Mouse (Mus musculus): ENCODE results near the gene Prpf31. TPM values are rescaled to one million over a fixed set of nuclear protein-coding genes. Genes with fewer than 3 reads are reported as not detected.
"Not testable (repeated sequence)": the region's sequence is repeated elsewhere in the genome, so short reads cannot be mapped to it uniquely, and the experiment has no call there.

Gene Prpf31
- 99.1 and 105 TPM in 2 replicates for polyA plus RNA-seq (2015; fragmentation: Nextera tagmentation; extraction: Ambion mirVana)

- H3K27ac ChIP-seq: peak within 1 kb of the TSS; percentile 87
- WGBS: 2% methylated on average over 47 of the region's 47 CpGs
- peak; percentile 89 for ATAC-seq (ENCODE audit: low FRiP score)
- H3K4me3 ChIP-seq: peak within 1 kb of the TSS; percentile 69
- H3K27me3 ChIP-seq: no peaks in the 10 kb centered on the region
- no peaks in the 10 kb centered on the region for H3K9me3 ChIP-seq
- peaks cover 38% of the 10 kb centered on the region for H3K4me1 ChIP-seq (replicated peaks)
- peaks cover 49% of the 10 kb centered on the region for H3K36me3 ChIP-seq
- peak within 1 kb of the TSS; percentile 99 for H3K4me2 ChIP-seq
- peak within 1 kb of the TSS; percentile 93 for H3K9ac ChIP-seq
Measured at GRCm38 (mm10) chr7:3629543-3630477, at the start of gene Prpf31, which contains the start of gene Tfpt. Gene Prpf31 (plus strand): TSS chr7:3629985. Gene Tfpt (minus strand): TSS chr7:3629929.

GRCm38 (mm10) chr7:3580029-3580428, 49.8 kb upstream of the Prpf31 start:
- H3K27me3 ChIP-seq: no peaks in the 10 kb centered on the region
- no peak overlapping the region for H3K27ac ChIP-seq
- H3K4me3 ChIP-seq: no peak overlapping the region
- H3K9ac ChIP-seq: no peak overlapping the region
- H3K4me2 ChIP-seq: no peak overlapping the region
- H3K9me3 ChIP-seq: no peaks in the 10 kb centered on the region
- WGBS: 63% methylated on average over 2 of the region's 2 CpGs
- no peaks in the 10 kb centered on the region for H3K36me3 ChIP-seq
- no peaks in the 10 kb centered on the region for H3K4me1 ChIP-seq (replicated peaks)
- no peak for ATAC-seq (ENCODE audit: low FRiP score)

- Histone ChIP-seq H3K4me3 (no peak overlapping the region), H3K36me3 (no peaks in the 10 kb centered on the region), H3K4me1 (replicated peaks) (no peaks in the 10 kb centered on the region), H3K9me3 (no peaks in the 10 kb centered on the region), H3K4me2 (no peak overlapping the region), H3K9ac (no peak overlapping the region), H3K27me3 (no peaks in the 10 kb centered on the region), H3K27ac (no peak overlapping the region)
- 18% methylated on average over 6 of the region's 6 CpGs for WGBS
- no peak for ATAC-seq (ENCODE audit: low FRiP score)
Measured at GRCm38 (mm10) chr7:3585763-3586162, 44.0 kb upstream of the Prpf31 start.

DNA sequence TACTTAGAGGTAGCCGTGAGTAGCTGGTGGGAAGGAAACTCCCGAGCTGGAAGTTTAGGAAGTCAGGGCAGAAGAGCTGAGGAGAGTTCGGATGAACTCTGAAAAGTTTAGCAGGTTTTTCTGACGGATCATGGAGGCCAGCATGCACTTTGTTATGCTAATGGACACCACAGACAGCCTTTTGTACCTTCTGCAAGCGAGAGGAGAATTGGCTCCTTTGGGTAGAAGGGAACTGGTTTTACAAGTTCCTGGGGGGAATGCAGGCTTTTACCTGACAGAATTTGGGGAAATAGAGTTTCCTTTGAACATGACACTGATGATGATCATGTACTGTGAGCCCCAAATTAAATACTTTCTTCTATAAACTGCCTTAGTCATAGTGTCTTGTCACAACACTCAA, 43.5 kb upstream of the Prpf31 start:
- Histone ChIP-seq H3K27ac (no peak overlapping the region), H3K4me3 (no peak overlapping the region), H3K9me3 (no peaks in the 10 kb centered on the region), H3K4me2 (no peak overlapping the region), H3K4me1 (replicated peaks) (no peaks in the 10 kb centered on the region), H3K27me3 (no peaks in the 10 kb centered on the region), H3K9ac (no peak overlapping the region), H3K36me3 (no peaks in the 10 kb centered on the region)
- no peak for ATAC-seq (ENCODE audit: low FRiP score)
- 2% methylated on average over 5 of the region's 5 CpGs for WGBS

DNA sequence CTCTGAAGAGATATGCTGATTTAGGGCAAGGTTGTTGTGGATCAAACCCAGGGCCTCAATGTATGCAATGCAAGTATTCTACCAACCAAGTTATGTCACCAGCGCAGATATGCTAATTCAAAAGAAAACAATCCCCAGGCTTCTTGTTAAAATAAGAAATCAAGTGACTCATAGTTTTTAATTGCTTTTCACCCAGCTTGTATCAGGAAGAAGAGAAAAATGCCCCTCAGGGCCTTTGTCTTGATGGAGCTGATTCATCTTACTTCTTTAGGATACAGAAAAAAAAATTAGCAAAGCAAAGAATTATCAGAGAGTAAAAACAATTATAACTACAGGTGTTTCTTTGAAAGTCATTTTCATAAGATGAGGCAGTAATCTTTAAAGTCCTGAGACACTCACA, 42.5 kb upstream of the Prpf31 start:
- 76% methylated on average over 1 of the region's 1 CpGs for WGBS
- H3K9ac ChIP-seq: no peak overlapping the region
- no peaks in the 10 kb centered on the region for H3K9me3 ChIP-seq
- H3K4me3 ChIP-seq: no peak overlapping the region
- H3K27me3 ChIP-seq: no peaks in the 10 kb centered on the region
- no peak for ATAC-seq (ENCODE audit: low FRiP score)
- H3K36me3 ChIP-seq: no peaks in the 10 kb centered on the region
- no peaks in the 10 kb centered on the region for H3K4me1 ChIP-seq (replicated peaks)
- no peak overlapping the region for H3K27ac ChIP-seq
- no peak overlapping the region for H3K4me2 ChIP-seq

DNA sequence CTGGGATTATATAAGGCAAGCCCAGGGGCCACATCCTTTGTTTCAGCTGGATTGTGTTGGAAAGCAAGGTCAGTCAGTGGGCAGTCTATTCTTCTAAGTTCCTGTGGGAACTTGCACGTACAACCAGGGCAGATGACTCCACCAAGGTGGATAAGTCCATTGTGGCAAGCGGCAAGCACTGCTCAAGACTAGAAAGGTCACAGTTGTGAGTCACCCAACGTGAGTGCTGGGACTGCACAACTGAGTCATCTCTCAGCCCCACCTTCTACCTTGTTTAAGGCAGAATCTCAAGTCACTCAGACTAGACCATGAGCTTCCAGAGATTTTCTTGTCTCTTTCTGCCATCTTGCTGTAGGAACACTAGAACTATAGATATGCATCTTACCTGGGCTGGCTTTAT, 39.2 kb upstream of the Prpf31 start:
- Histone ChIP-seq H3K36me3 (no peaks in the 10 kb centered on the region), H3K4me1 (replicated peaks) (no peaks in the 10 kb centered on the region), H3K27me3 (no peaks in the 10 kb centered on the region), H3K4me2 (no peak overlapping the region), H3K9ac (no peak overlapping the region), H3K27ac (no peak overlapping the region), H3K9me3 (no peaks in the 10 kb centered on the region), H3K4me3 (no peak overlapping the region)
- ATAC-seq (ENCODE audit: low FRiP score): no peak
- WGBS: 84% methylated on average over 3 of the region's 3 CpGs

DNA sequence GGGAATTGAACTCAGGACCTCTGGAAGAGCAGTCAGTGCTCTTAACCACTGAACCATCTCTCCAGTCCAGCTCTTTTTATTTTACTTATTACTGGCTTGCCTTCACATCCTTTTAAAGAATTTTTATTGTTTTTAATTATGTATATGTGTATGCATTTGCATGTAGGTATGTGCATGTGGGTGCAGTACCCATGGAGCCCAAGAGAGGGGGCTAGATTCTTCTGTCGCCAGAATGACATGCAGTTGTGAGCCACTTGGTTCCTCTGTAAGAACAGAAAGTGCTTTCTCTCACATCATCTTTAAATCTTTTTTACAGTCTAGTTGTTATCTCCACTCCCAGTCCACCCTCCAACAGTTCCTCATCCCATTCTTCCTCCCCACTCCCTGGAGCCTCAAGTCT, 38.3 kb upstream of the Prpf31 start:
- H3K4me2 ChIP-seq: no peak overlapping the region
- no peaks in the 10 kb centered on the region for H3K9me3 ChIP-seq
- H3K4me1 ChIP-seq (replicated peaks): no peaks in the 10 kb centered on the region
- no peak overlapping the region for H3K9ac ChIP-seq
- no peak overlapping the region for H3K4me3 ChIP-seq
- no peaks in the 10 kb centered on the region for H3K36me3 ChIP-seq
- no peaks in the 10 kb centered on the region for H3K27me3 ChIP-seq
- WGBS: 88% methylated on average over 1 of the region's 1 CpGs
- H3K27ac ChIP-seq: no peak overlapping the region
- no peak for ATAC-seq (ENCODE audit: low FRiP score)

- H3K9ac ChIP-seq: no peak overlapping the region
- H3K27me3 ChIP-seq: no peaks in the 10 kb centered on the region
- no peaks in the 10 kb centered on the region for H3K4me1 ChIP-seq (replicated peaks)
- no peak overlapping the region for H3K4me2 ChIP-seq
- H3K36me3 ChIP-seq: no peaks in the 10 kb centered on the region
- ATAC-seq (ENCODE audit: low FRiP score): no peak
- no peaks in the 10 kb centered on the region for H3K9me3 ChIP-seq
- H3K4me3 ChIP-seq: no peak overlapping the region
- H3K27ac ChIP-seq: no peak overlapping the region
Measured at GRCm38 (mm10) chr7:3593855-3594254, 35.9 kb upstream of the Prpf31 start.

DNA sequence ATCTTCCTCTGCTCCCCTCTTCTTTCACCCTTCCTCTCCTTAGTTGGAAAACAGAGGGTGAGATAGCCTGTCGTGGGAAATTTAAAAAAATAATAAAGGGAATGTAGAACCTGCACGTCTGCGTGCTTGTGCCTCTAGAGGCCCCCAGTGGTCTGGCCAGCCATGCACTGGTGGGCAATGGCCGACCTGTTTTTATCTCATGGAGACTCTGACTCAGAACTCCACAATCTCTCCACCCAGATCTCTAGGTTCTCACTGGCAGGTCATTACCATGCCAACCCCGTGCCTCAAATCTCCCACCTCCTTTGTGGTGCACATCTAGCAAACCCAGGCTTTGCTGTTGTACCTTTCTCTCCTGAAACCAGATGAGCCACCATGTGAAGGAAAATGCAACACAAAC, 35.1 kb upstream of the Prpf31 start:
- 24% methylated on average over 5 of the region's 5 CpGs for WGBS
- no peaks in the 10 kb centered on the region for H3K4me1 ChIP-seq (replicated peaks)
- no peaks in the 10 kb centered on the region for H3K27me3 ChIP-seq
- no peak overlapping the region for H3K27ac ChIP-seq
- H3K9ac ChIP-seq: no peak overlapping the region
- peak overlapping the region; percentile 30 for H3K4me2 ChIP-seq
- no peaks in the 10 kb centered on the region for H3K36me3 ChIP-seq
- no peak overlapping the region for H3K4me3 ChIP-seq
- H3K9me3 ChIP-seq: no peaks in the 10 kb centered on the region
- no peak for ATAC-seq (ENCODE audit: low FRiP score)

- Histone ChIP-seq H3K9ac (no peak overlapping the region), H3K27me3 (no peaks in the 10 kb centered on the region), H3K36me3 (no peaks in the 10 kb centered on the region), H3K4me2 (peak overlapping the region; percentile 30), H3K9me3 (no peaks in the 10 kb centered on the region), H3K4me3 (no peak overlapping the region), H3K4me1 (replicated peaks) (no peaks in the 10 kb centered on the region), H3K27ac (no peak overlapping the region)
- WGBS: 17% methylated on average over 9 of the region's 9 CpGs
- ATAC-seq (ENCODE audit: low FRiP score): no peak
Measured at GRCm38 (mm10) chr7:3595146-3595545, 34.6 kb upstream of the Prpf31 start.

- H3K4me2 ChIP-seq, H3K9ac ChIP-seq: not testable (repeated sequence)
Measured at GRCm38 (mm10) chr7:3597755-3598154, 32.0 kb upstream of the Prpf31 start.

DNA sequence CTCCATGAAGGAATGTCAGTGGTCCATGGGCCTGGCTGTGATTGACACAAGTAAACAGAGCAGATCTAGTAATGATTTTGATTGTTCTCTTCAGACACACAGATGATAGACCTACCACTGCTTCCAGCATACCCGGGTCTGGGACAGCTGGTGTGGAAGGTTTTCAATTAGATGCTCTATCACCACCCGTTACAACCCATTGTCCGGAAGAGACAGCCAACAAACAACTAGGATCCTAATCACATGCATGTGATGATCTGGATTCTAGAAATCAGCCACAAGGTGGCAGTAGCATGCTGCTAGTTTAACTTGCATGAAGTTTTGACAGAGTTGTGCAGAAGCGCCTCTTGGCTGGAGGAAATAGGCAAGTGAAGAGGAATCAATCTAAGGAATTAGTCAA, 28.7 kb upstream of the Prpf31 start:
- WGBS: 16% methylated on average over 4 of the region's 4 CpGs
- H3K4me3 ChIP-seq: no peak overlapping the region
- H3K4me1 ChIP-seq (replicated peaks): no peaks in the 10 kb centered on the region
- no peak overlapping the region for H3K27ac ChIP-seq
- no peaks in the 10 kb centered on the region for H3K9me3 ChIP-seq
- peak; percentile 71 for ATAC-seq (ENCODE audit: low FRiP score)
- H3K36me3 ChIP-seq: no peaks in the 10 kb centered on the region
- no peaks in the 10 kb centered on the region for H3K27me3 ChIP-seq
- H3K9ac ChIP-seq: no peak overlapping the region
- H3K4me2 ChIP-seq: no peak overlapping the region

More at GRCm38 (mm10) chr7:3597755-3598154, 32.0 kb upstream of the Prpf31 start:
- not testable (repeated sequence) for H3K9me3 ChIP-seq; H3K27ac ChIP-seq; H3K4me1 ChIP-seq (replicated peaks); H3K4me3 ChIP-seq; H3K36me3 ChIP-seq; H3K27me3 ChIP-seq; ATAC-seq (ENCODE audit: low FRiP score)
- WGBS: 74% methylated on average over 1 of the region's 1 CpGs

DNA sequence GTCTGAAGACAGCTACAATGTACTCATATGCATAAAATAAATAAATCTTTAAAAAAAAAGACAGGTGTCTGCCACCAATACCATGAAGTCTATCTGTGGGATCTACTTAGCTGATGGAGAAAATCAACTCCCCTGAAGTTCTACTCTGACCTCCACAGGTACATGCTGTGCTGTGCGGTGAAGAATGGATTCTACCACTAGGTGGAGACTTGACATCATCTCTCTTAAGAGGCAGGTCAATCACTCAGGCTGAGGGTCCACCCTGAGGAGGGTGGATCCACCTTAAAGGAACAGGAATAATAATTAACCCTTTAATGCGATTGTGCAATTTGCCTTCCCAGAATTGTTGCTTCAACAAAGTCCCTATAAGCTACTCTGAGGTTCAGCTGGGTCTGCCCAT, 23.0 kb upstream of the Prpf31 start:
- ATAC-seq (ENCODE audit: low FRiP score): no peak
- 14% methylated on average over 2 of the region's 2 CpGs for WGBS

More for the DNA sequence above, 23.0 kb upstream of the Prpf31 start:
- no peak overlapping the region for H3K9ac ChIP-seq
- no peaks in the 10 kb centered on the region for H3K4me1 ChIP-seq (replicated peaks)
- H3K9me3 ChIP-seq: no peaks in the 10 kb centered on the region
- no peak overlapping the region for H3K27ac ChIP-seq
- no peak overlapping the region for H3K4me3 ChIP-seq
- H3K36me3 ChIP-seq: no peaks in the 10 kb centered on the region
- no peaks in the 10 kb centered on the region for H3K27me3 ChIP-seq
- H3K4me2 ChIP-seq: no peak overlapping the region

Data from hindbrain, embryonic 13.5 days (tissue).